Mouse (Mus musculus): ENCODE results near the gene Ugt1a5. TPM values are rescaled to one million over a fixed set of nuclear protein-coding genes. Genes with fewer than 3 reads are reported as not detected.
"Not testable (repeated sequence)": the region's sequence is repeated elsewhere in the genome, so short reads cannot be mapped to it uniquely, and the experiment has no call there.

Gene Ugt1a5
- polyA plus RNA-seq, 1 experiment from 2014 or later = not detected

DNA sequence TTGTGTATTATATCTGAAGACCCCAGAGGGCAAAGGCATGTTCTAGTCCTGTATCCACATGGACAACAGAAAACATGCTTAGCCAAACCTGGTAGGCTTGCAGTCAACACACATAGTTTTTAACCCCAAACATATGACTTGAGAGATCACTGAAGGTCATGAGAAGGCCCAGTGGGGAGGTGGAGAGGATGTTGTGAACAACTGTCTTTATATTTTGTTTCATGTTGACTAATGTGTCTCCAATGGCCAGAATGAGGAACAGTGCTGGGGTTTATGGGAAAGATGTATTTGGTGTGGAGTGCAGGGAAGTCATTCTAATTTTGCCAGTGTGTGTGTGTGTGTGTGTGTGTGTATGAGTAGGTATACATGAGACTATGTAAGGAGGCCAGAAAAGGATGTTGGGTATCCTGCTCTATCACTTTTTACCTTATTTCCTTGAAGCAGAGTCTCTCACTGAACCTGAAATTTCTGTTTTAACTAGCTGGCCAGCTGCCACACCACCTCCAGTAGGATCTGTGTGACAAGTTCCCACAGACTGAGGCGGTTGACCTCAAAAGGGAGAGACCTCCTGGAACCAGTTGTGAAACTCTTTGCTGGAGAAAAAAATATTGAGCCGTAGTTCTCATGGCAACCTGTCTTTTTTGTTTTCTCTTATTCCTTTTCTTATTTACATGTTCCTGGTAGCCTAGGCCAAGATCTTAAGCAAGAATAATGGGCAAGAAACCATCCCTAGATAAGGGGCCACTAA is 58.4 kb downstream of the Ugt1a5 start:
- Histone ChIP-seq H3K9me3 (ENCODE audit: control insufficient read depth, low read length) (peaks cover 42% of the 10 kb centered on the region), H3K4me3 (ENCODE audit: low read depth, low read length) (no peak overlapping the region), H3K27me3 (ENCODE audit: control insufficient read depth, insufficient read depth, low read length) (no peaks in the 10 kb centered on the region), H3K4me1 (replicated peaks; ENCODE audit: control insufficient read depth, insufficient read depth, low read length) (no peaks in the 10 kb centered on the region), H3K27ac (ENCODE audit: low read depth, low read length) (no peak overlapping the region), H3K9ac (ENCODE audit: low read length) (no peak overlapping the region), H3K4me2 (ENCODE audit: low read depth, low read length, severe bottlenecking) (no peak overlapping the region), H3K36me3 (ENCODE audit: control insufficient read depth, insufficient read depth, low read length) (no peaks in the 10 kb centered on the region)
- ATAC-seq (replicated peaks; ENCODE audit: low FRiP score) (no peak), DNase-seq (ENCODE audit: low spot score) (peak; percentile 53)
- WGBS = 79% methylated on average over 2 of the region's 2 CpGs

DNA sequence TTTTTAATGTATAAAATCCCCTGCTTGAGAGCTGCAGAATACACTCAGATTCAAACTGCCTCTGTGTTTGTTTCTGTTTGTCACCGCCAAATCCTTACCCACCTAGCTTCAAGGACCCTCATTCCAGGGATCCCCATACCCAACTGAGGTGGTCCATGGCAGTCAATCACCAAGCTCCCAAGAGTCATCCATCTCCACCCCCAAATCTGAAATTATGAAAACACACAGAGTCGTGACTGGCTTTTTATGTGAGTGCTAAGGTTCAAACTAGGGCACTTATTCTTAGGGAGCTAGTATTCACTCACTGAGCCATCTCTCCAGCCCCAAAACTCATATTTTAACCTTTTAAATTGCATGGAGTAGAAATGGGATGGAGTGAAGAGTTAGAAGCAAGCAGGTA is 59.5 kb downstream of the Ugt1a5 start:
- DNase-seq (ENCODE audit: low spot score) = not testable (repeated sequence)

GRCm38 (mm10) chr1:88225741-88226140 is 59.9 kb downstream of the Ugt1a5 start:
- H3K9me3 ChIP-seq (ENCODE audit: control insufficient read depth, low read length) = peaks cover 58% of the 10 kb centered on the region

More for the DNA sequence above, 59.5 kb downstream of the Ugt1a5 start:
- not testable (repeated sequence) for H3K9ac ChIP-seq (ENCODE audit: low read length); H3K4me1 ChIP-seq (replicated peaks; ENCODE audit: control insufficient read depth, insufficient read depth, low read length); H3K4me3 ChIP-seq (ENCODE audit: low read depth, low read length); H3K27me3 ChIP-seq (ENCODE audit: control insufficient read depth, insufficient read depth, low read length); H3K36me3 ChIP-seq (ENCODE audit: control insufficient read depth, insufficient read depth, low read length); ATAC-seq (replicated peaks; ENCODE audit: low FRiP score); H3K4me2 ChIP-seq (ENCODE audit: low read depth, low read length, severe bottlenecking); H3K27ac ChIP-seq (ENCODE audit: low read depth, low read length)
- WGBS = 39% methylated on average over 2 of the region's 2 CpGs
- peaks cover 53% of the 10 kb centered on the region for H3K9me3 ChIP-seq (ENCODE audit: control insufficient read depth, low read length)

DNA sequence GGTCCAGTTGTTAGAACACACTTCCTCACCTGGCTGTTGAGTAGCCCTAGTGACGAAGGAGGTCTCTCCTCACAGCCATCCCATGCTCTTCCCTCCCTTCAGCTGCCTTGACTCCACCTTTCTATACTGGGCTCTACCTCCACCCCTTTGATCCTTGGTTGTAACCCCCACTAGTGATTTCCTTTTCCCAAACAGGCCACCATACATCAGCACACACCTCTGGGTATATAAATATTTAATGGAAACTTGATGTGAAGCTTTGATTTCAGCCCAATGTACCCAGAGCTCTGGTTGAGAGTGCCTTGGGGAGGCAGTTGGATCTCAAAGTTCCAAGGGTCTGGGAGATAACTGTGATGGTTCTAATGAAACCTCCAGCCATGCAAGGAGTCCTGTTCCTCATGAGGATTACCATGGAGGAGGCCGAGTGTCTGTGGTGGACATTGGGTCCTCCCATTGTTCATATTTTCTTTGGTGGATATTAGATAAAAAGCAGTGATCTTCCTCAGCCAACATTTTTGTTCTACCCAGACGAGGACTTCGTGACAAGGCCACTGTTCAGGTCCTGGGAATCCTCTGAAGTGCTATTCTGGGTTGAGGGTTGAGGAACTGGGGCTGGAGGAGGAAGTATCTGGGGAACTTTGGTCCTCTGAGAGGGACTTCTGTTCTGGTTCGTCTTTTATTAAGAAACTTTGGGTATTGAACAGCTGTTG is 61.0 kb downstream of the Ugt1a5 start, which contains the start of gene Mroh2a:
Gene Mroh2a, plus strand, starts transcription at position 317 of the 710 bp plus-strand sequence.
- Histone ChIP-seq H3K4me2 (ENCODE audit: low read depth, low read length, severe bottlenecking) (no peak within 1 kb of the TSS), H3K36me3 (ENCODE audit: control insufficient read depth, insufficient read depth, low read length) (no peaks in the 10 kb centered on the region), H3K4me1 (replicated peaks; ENCODE audit: control insufficient read depth, insufficient read depth, low read length) (no peaks in the 10 kb centered on the region), H3K27ac (ENCODE audit: low read depth, low read length) (no peak within 1 kb of the TSS), H3K27me3 (ENCODE audit: control insufficient read depth, insufficient read depth, low read length) (no peaks in the 10 kb centered on the region), H3K9me3 (ENCODE audit: control insufficient read depth, low read length) (peaks cover 69% of the 10 kb centered on the region), H3K9ac (ENCODE audit: low read length) (no peak within 1 kb of the TSS), H3K4me3 (ENCODE audit: low read depth, low read length) (no peak within 1 kb of the TSS)
- no peak for ATAC-seq (replicated peaks; ENCODE audit: low FRiP score)
- 59% methylated on average over 5 of the region's 5 CpGs for WGBS
- DNase-seq (ENCODE audit: low spot score) = peak; percentile 55

More at GRCm38 (mm10) chr1:88225741-88226140, 59.9 kb downstream of the Ugt1a5 start:
- Histone ChIP-seq H3K4me3 (ENCODE audit: low read depth, low read length) (no peak overlapping the region), H3K4me2 (ENCODE audit: low read depth, low read length, severe bottlenecking) (no peak overlapping the region), H3K9ac (ENCODE audit: low read length) (no peak overlapping the region), H3K27me3 (ENCODE audit: control insufficient read depth, insufficient read depth, low read length) (no peaks in the 10 kb centered on the region), H3K4me1 (replicated peaks; ENCODE audit: control insufficient read depth, insufficient read depth, low read length) (no peaks in the 10 kb centered on the region), H3K36me3 (ENCODE audit: control insufficient read depth, insufficient read depth, low read length) (no peaks in the 10 kb centered on the region), H3K27ac (ENCODE audit: low read depth, low read length) (no peak overlapping the region)
- no peak for DNase-seq (ENCODE audit: low spot score)
- ATAC-seq (replicated peaks; ENCODE audit: low FRiP score) = no peak

DNA sequence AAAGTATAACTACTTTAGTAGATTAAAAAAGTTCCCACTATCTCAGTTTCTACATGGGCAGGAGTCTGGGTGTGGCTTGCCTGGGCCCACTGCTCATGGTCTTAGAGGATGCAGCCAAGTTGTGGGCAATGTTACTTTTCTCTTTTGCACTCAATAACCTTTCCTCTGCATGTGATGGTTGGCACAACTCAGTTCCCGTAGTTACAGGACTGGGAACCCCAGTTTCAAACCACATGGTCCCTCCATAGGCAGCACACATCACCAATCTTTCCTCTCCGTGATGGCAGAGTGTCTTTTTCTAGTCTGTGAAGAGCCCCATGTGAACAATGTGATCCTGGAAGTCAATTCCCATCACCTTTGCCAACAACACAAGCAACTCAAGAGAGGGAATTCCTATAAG is 61.7 kb downstream of the Ugt1a5 start:
- Histone ChIP-seq H3K27ac (ENCODE audit: low read depth, low read length) (no peak overlapping the region), H3K4me1 (replicated peaks; ENCODE audit: control insufficient read depth, insufficient read depth, low read length) (no peaks in the 10 kb centered on the region), H3K4me3 (ENCODE audit: low read depth, low read length) (no peak overlapping the region), H3K36me3 (ENCODE audit: control insufficient read depth, insufficient read depth, low read length) (no peaks in the 10 kb centered on the region), H3K4me2 (ENCODE audit: low read depth, low read length, severe bottlenecking) (no peak overlapping the region), H3K9ac (ENCODE audit: low read length) (no peak overlapping the region), H3K27me3 (ENCODE audit: control insufficient read depth, insufficient read depth, low read length) (no peaks in the 10 kb centered on the region), H3K9me3 (ENCODE audit: control insufficient read depth, low read length) (peaks cover 72% of the 10 kb centered on the region)
- ATAC-seq (replicated peaks; ENCODE audit: low FRiP score) = no peak
- WGBS = 64% methylated on average over 2 of the region's 2 CpGs
- DNase-seq (ENCODE audit: low spot score) = peak; percentile 51

DNA sequence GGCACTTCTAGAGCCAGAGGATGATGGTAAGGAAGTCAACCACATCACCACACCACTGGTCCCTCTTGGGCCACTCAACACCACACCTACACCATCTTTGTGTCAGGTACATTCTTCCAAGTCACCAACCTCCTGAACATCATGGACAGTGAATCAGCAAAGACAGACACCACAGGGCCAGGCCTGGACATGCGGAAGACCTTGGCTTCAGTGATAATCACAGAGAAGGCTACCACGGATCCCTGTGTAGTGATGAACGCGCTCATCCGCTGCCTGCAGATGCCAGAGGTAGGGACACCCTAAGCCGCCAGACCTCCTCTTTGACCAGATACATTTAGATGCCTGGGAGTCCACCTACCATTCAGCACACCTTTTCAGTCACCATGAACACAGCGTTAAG is 62.3 kb downstream of the Ugt1a5 start:
- H3K4me1 ChIP-seq (replicated peaks; ENCODE audit: control insufficient read depth, insufficient read depth, low read length) = no peaks in the 10 kb centered on the region
- DNase-seq (ENCODE audit: low spot score) (peak; percentile 53), ATAC-seq (replicated peaks; ENCODE audit: low FRiP score) (no peak)
- H3K27ac ChIP-seq (ENCODE audit: low read depth, low read length) = no peak overlapping the region
- no peak overlapping the region for H3K9ac ChIP-seq (ENCODE audit: low read length)
- H3K4me3 ChIP-seq (ENCODE audit: low read depth, low read length) = no peak overlapping the region
- H3K27me3 ChIP-seq (ENCODE audit: control insufficient read depth, insufficient read depth, low read length) = no peaks in the 10 kb centered on the region
- H3K9me3 ChIP-seq (ENCODE audit: control insufficient read depth, low read length) = peaks cover 78% of the 10 kb centered on the region
- H3K4me2 ChIP-seq (ENCODE audit: low read depth, low read length, severe bottlenecking) = no peak overlapping the region
- WGBS = 71% methylated on average over 7 of the region's 7 CpGs
- no peaks in the 10 kb centered on the region for H3K36me3 ChIP-seq (ENCODE audit: control insufficient read depth, insufficient read depth, low read length)

GRCm38 (mm10) chr1:88229566-88229965 is 63.8 kb downstream of the Ugt1a5 start:
- H3K27me3 ChIP-seq (ENCODE audit: control insufficient read depth, insufficient read depth, low read length) = no peaks in the 10 kb centered on the region
- no peak overlapping the region for H3K4me2 ChIP-seq (ENCODE audit: low read depth, low read length, severe bottlenecking)
- no peaks in the 10 kb centered on the region for H3K4me1 ChIP-seq (replicated peaks; ENCODE audit: control insufficient read depth, insufficient read depth, low read length)
- DNase-seq (ENCODE audit: low spot score) = peak; percentile 51
- no peaks in the 10 kb centered on the region for H3K36me3 ChIP-seq (ENCODE audit: control insufficient read depth, insufficient read depth, low read length)
- H3K4me3 ChIP-seq (ENCODE audit: low read depth, low read length) = no peak overlapping the region
- H3K9me3 ChIP-seq (ENCODE audit: control insufficient read depth, low read length) = peaks cover 92% of the 10 kb centered on the region
- H3K9ac ChIP-seq (ENCODE audit: low read length) = no peak overlapping the region
- ATAC-seq (replicated peaks; ENCODE audit: low FRiP score) = no peak
- H3K27ac ChIP-seq (ENCODE audit: low read depth, low read length) = no peak overlapping the region
- WGBS = 82% methylated on average over 3 of the region's 3 CpGs

DNA sequence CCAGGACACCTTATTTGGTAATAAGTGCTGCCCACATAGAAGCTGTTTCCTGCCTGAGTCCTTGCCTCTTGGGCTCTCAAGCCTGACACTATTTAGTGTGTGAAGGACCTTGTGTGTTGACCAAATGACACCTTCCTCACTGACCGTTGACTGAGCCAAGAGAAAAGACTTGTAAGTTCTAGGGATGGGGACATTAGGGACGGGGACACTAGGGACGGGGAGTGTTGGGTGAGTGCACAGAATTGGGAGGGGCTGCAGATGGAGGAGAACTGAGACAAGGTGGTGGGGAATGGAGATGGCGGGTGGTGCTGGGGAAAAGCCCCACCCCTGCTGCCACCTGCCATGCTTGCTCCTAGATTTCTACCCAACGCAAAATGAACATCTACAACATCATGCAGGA is 64.2 kb downstream of the Ugt1a5 start:
- Histone ChIP-seq H3K4me2 (ENCODE audit: low read depth, low read length, severe bottlenecking) (no peak overlapping the region), H3K9me3 (ENCODE audit: control insufficient read depth, low read length) (peaks cover 97% of the 10 kb centered on the region), H3K4me3 (ENCODE audit: low read depth, low read length) (no peak overlapping the region), H3K4me1 (replicated peaks; ENCODE audit: control insufficient read depth, insufficient read depth, low read length) (no peaks in the 10 kb centered on the region), H3K36me3 (ENCODE audit: control insufficient read depth, insufficient read depth, low read length) (no peaks in the 10 kb centered on the region), H3K9ac (ENCODE audit: low read length) (no peak overlapping the region), H3K27ac (ENCODE audit: low read depth, low read length) (no peak overlapping the region), H3K27me3 (ENCODE audit: control insufficient read depth, insufficient read depth, low read length) (no peaks in the 10 kb centered on the region)
- DNase-seq (ENCODE audit: low spot score) = peak; percentile 63
- ATAC-seq (replicated peaks; ENCODE audit: low FRiP score) = no peak
- 84% methylated on average over 5 of the region's 5 CpGs for WGBS

Data from forebrain, embryonic 11.5 days (tissue).